Mouse (Mus musculus): Measurements from ENCODE around the gene Rab1a. TPM values are rescaled to one million over a fixed set of nuclear protein-coding genes. Genes with fewer than 3 reads are reported as not detected.

Rab1a gene
- polyA plus RNA-seq, 1 experiment: 75.9 TPM

DNA sequence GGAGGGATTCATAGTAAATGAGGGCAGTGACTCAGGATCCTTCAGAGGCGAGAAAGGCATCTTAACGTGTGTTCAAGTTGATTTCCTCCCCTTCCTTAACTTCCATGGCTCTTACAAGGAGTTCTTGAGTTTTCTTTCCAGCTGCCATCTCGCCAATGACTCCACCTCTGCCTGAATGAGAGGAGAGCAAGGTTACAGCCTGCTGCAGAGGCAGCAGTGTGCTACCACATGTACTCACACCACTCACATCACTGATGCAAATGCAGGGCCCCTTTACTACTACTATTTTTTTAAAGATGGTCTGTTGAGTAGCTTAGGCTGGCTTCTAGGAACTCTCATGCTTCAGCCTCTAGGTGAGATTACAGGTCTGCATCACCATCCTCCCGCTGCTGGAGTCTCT lies 28.1 kb downstream of the Rab1a start:
- TF ChIP-seq CTCF (IDR thresholded peaks at IDR 0.05; ENCODE audit: control insufficient read depth, insufficient read depth, low read length) (no peak), POLR2A (IDR thresholded peaks at IDR 0.05; ENCODE audit: borderline replicate concordance, control insufficient read depth, low read depth, low read length) (no peak)
- Histone ChIP-seq H3K4me3 (replicated peaks; ENCODE audit: control insufficient read depth, low read depth, low read length) (no peak overlapping the region), H3K27ac (ENCODE audit: control insufficient read depth, insufficient read depth, low read depth, low read length, poor library complexity) (no peak overlapping the region), H3K4me1 (ENCODE audit: control insufficient read depth, insufficient read depth, low read length) (peaks cover 5% of the 10 kb centered on the region)
- WGBS: 80% methylated on average over 4 of the region's 4 CpGs

DNA sequence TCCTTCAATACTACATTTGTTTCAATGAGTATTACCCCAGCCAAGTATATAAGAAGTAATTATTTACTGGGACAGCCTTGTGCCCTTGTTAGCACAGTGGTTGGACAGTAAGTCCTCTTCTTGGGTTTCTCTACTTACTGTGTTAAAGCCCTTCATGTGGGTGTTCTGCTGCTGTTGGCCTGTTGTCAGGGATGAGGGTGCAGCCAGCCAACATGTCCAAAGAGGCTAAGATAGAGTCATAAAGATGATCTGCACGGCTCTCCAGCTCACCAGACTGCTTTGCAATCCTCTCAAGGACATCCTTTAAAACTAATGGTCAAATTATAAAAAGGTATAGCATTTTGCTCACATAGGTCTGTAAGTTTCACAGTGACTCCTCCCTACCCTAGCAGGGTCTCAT lies 29.1 kb downstream of the Rab1a start:
- TF ChIP-seq CTCF (IDR thresholded peaks at IDR 0.05; ENCODE audit: control insufficient read depth, insufficient read depth, low read length) (no peak), POLR2A (IDR thresholded peaks at IDR 0.05; ENCODE audit: borderline replicate concordance, control insufficient read depth, low read depth, low read length) (no peak)
- H3K27ac ChIP-seq (ENCODE audit: control insufficient read depth, insufficient read depth, low read depth, low read length, poor library complexity): peak overlapping the region; percentile 45; the same call in 1 of the 2 replicates
- no peak overlapping the region for H3K4me3 ChIP-seq (replicated peaks; ENCODE audit: control insufficient read depth, low read depth, low read length)
- 56% methylated on average over 1 of the region's 1 CpGs for WGBS
- peaks cover 5% of the 10 kb centered on the region for H3K4me1 ChIP-seq (ENCODE audit: control insufficient read depth, insufficient read depth, low read length)

DNA sequence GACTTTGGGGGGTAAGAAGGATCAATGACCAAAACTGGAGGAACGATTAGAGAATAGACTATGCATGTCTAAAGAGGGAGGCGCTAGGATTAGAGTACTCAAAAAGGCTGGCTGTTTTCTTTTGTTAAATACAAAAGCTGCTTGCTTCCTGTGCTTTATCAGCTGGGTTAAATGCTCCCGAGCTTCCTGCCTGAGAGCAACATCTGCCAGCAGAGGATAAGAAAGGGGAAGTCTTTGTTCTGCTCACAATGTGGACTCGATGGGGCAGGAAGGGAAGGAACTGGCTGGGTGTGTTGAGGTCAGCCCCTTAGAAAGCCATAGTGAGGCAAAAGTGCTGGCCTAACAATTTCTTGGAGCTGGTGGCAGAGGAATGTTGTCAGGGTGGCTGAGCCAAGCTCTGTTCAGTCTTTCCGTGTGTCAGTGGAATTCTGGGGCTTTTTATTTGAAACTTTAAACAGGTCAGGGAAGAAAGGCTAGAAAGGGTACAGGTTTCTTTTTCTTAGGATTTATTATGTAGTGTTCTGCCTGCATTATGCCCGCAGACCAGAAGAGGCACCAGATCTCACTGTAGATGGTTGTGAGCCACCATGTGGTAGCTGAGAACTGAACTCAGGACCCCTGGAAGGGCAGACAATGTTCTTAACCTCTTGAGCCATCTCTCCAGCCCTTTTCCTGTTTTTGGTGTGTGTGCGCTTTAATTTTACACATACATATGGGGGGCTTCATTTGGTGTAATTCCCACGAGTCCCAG lies 30.1 kb downstream of the Rab1a start:
- Histone ChIP-seq H3K4me1 (ENCODE audit: control insufficient read depth, insufficient read depth, low read length) (peaks cover 5% of the 10 kb centered on the region), H3K27ac (ENCODE audit: control insufficient read depth, insufficient read depth, low read depth, low read length, poor library complexity) (peak overlapping the region; percentile 18; the same call in 1 of the 2 replicates), H3K4me3 (replicated peaks; ENCODE audit: control insufficient read depth, low read depth, low read length) (no peak overlapping the region)
- 16% methylated on average over 8 of the region's 8 CpGs for WGBS
- TF ChIP-seq CTCF (IDR thresholded peaks at IDR 0.05; ENCODE audit: control insufficient read depth, insufficient read depth, low read length) (no peak), POLR2A (IDR thresholded peaks at IDR 0.05; ENCODE audit: borderline replicate concordance, control insufficient read depth, low read depth, low read length) (no peak)

DNA sequence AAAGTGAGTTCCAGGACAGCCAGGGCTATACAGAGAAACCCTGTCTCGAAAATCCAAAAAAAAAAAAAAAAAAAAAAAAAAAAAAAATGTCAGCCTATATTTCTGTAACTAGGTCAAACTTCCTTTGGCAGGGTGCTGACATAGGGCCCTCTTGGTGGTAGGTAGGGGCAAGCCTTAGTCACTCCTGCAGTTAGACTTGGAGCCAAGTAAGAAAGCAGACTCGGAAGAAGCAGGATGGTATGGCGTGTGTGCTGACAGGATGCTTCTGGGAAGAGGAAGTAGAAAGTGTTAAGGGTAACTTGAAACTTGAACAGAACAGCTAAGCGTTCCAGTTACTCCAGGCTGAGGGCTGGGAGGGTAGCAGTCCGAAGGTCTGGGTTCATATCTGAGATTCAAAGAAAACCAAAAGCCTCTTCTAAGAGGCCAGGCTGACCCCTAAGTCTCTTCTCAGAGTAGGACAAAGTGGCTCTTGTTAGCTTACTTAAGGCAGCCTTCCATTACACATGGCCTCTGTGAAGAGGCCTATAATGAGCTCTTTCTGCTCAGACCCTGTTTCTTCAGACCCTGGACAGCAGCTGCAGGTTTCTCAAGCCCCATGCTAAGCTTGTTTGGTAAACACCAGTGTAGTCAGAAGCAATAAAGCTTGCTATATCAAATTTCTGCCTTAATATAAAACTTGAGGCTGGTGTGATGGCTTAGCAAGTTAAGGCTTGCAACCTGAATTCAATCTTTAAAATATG lies 31.0 kb downstream of the Rab1a start:
- TF ChIP-seq CTCF (IDR thresholded peaks at IDR 0.05; ENCODE audit: control insufficient read depth, insufficient read depth, low read length): no peak
- no peak for TF ChIP-seq POLR2A (IDR thresholded peaks at IDR 0.05; ENCODE audit: borderline replicate concordance, control insufficient read depth, low read depth, low read length)
- H3K4me1 ChIP-seq (ENCODE audit: control insufficient read depth, insufficient read depth, low read length): peaks cover 5% of the 10 kb centered on the region
- 24% methylated on average over 5 of the region's 5 CpGs for WGBS
- H3K27ac ChIP-seq (ENCODE audit: control insufficient read depth, insufficient read depth, low read depth, low read length, poor library complexity): peak overlapping the region; percentile 36; the same call in 1 of the 2 replicates
- H3K4me3 ChIP-seq (replicated peaks; ENCODE audit: control insufficient read depth, low read depth, low read length): no peak overlapping the region

DNA sequence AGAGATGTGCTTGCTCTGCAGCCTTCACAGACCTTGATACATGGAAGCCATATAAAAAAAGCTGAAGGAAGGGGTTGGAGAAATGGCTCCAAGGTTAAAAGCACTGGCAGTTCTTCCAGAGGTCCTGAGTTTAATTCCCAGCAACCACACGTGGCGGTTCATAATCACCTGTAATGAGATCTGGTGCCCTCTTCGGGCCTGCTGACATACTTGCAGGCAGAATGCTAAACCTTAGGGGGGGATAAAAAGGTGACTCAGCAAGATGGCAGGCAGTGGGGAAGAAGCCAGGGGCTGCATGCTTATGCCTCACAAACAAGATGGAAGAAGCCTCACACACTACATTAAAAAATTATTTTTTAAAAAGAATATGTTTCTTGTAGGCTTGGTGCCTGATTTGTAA lies 33.0 kb downstream of the Rab1a start:
- TF ChIP-seq POLR2A (IDR thresholded peaks at IDR 0.05; ENCODE audit: borderline replicate concordance, control insufficient read depth, low read depth, low read length): no peak
- TF ChIP-seq CTCF (IDR thresholded peaks at IDR 0.05; ENCODE audit: control insufficient read depth, insufficient read depth, low read length): no peak
- 62% methylated on average over 3 of the region's 3 CpGs for WGBS
- peaks cover 5% of the 10 kb centered on the region for H3K4me1 ChIP-seq (ENCODE audit: control insufficient read depth, insufficient read depth, low read length)

GRCm38 (mm10) chr11:20237018-20237417 lies 35.8 kb downstream of the Rab1a start:
- 91% methylated on average over 7 of the region's 7 CpGs for WGBS
- TF ChIP-seq POLR2A (IDR thresholded peaks at IDR 0.05; ENCODE audit: borderline replicate concordance, control insufficient read depth, low read depth, low read length): no peak
- no peak for TF ChIP-seq CTCF (IDR thresholded peaks at IDR 0.05; ENCODE audit: control insufficient read depth, insufficient read depth, low read length)
- Histone ChIP-seq H3K4me1 (ENCODE audit: control insufficient read depth, insufficient read depth, low read length) (peaks cover 2% of the 10 kb centered on the region; the same call in 1 of the 2 replicates), H3K4me3 (replicated peaks; ENCODE audit: control insufficient read depth, low read depth, low read length) (no peak overlapping the region), H3K27ac (ENCODE audit: control insufficient read depth, insufficient read depth, low read depth, low read length, poor library complexity) (no peak overlapping the region)

More for the DNA sequence above, 33.0 kb downstream of the Rab1a start:
- H3K27ac ChIP-seq (ENCODE audit: control insufficient read depth, insufficient read depth, low read depth, low read length, poor library complexity): no peak overlapping the region
- H3K4me3 ChIP-seq (replicated peaks; ENCODE audit: control insufficient read depth, low read depth, low read length): no peak overlapping the region

DNA sequence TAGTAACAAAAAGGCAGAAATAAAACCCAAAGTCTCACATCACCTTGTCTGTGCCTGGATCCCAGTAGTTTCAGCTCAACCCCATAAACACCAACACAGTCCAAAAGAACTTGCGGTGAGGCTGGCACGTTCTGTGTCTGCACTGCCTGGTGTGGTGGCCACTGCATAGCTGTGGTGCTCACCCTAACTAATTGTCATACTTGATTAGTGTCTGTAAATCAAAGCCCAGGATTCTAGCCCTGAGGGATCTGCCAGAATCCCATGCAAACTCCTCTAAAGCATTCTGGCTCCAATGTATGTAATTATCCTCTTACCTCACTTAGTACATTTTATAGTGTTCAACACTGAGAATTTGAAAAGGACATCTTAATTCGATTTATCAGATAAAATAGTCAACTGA lies 36.7 kb downstream of the Rab1a start:
- no peak for TF ChIP-seq POLR2A (IDR thresholded peaks at IDR 0.05; ENCODE audit: borderline replicate concordance, control insufficient read depth, low read depth, low read length)
- TF ChIP-seq CTCF (IDR thresholded peaks at IDR 0.05; ENCODE audit: control insufficient read depth, insufficient read depth, low read length): no peak
- no peak overlapping the region for H3K4me3 ChIP-seq (replicated peaks; ENCODE audit: control insufficient read depth, low read depth, low read length)
- H3K27ac ChIP-seq (ENCODE audit: control insufficient read depth, insufficient read depth, low read depth, low read length, poor library complexity): no peak overlapping the region
- peaks cover 4% of the 10 kb centered on the region; the same call in 1 of the 2 replicates for H3K4me1 ChIP-seq (ENCODE audit: control insufficient read depth, insufficient read depth, low read length)
- WGBS: 90% methylated on average over 3 of the region's 3 CpGs

DNA sequence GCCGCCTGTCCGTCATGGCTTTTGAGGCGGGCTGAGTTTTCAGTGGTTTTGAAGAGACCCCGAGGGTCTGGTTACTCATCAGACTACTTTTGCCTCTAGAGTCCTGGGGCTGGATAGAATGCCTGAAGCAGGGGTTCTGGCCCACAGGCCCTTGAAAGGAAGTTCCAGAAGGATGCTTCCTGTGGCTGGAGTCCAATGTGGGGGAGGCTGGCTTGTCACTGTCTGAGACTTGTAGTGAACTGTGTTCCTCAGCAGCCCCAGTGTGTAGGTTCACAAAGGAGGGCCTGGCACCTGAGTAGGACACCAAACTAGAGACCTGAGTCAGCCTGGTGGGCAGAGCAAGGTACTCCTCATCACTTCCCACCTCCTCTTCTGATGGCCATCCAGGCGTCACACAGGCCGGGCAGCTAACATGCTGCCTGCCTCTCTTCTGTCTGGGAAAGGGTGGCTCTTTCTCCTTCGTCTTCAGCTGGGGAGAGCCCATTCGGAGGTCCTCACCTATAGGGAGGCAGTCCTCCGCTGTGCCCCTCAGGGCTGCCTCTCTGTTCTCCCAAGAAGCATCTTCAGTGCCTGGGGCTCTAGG lies 38.1 kb downstream of the Rab1a start:
- WGBS: 91% methylated on average over 9 of the region's 9 CpGs
- Histone ChIP-seq H3K4me3 (replicated peaks; ENCODE audit: control insufficient read depth, low read depth, low read length) (no peak overlapping the region), H3K27ac (ENCODE audit: control insufficient read depth, insufficient read depth, low read depth, low read length, poor library complexity) (no peak overlapping the region), H3K4me1 (ENCODE audit: control insufficient read depth, insufficient read depth, low read length) (peaks cover 4% of the 10 kb centered on the region; the same call in 1 of the 2 replicates)
- TF ChIP-seq POLR2A (IDR thresholded peaks at IDR 0.05; ENCODE audit: borderline replicate concordance, control insufficient read depth, low read depth, low read length) (no peak), CTCF (IDR thresholded peaks at IDR 0.05; ENCODE audit: control insufficient read depth, insufficient read depth, low read length) (no peak)
